Mouse (Mus musculus) cerebellum, postnatal 25 days (tissue): ENCODE measurements at regions not wholly inside any gene's neighbourhood (a gene's known extent, or its start where the extent isn't known, plus 50 kb on each side); places are given as distances from the start of the nearest gene placed in this dataset.

Experiments
- DNase-seq, 2 experiments: peaks; one replicate each; pipeline ENCODE4 v3.0.0; 2021; ENCODE audit warnings: mixed read lengths in 2 of 2

GRCm38 (mm10) chr5:42270286-42271076, 202.7 kb downstream of the Gm16223 start:
- no peak for DNase-seq

DNA sequence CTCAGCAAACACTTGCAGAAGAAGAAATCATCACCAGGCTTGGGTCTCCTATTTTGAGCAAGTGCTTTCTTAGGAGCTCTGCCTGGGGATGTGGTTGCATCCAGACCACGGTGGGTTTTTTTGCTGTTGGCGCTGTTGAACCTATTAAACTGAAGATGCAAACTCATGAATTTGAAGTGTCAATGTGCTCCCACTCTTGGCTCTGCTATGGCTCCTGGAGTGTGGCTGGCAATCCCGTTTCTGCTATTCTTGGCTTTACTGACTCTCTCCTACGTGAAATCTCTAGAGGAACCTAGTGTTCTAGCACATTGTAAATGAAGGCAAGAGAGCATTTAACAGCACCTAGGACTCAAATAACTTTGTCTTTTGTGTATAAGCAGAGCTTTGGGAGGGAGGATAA, 204.2 kb downstream of the Gm16223 start:
- DNase-seq: peak; percentile 57 to 65

DNA sequence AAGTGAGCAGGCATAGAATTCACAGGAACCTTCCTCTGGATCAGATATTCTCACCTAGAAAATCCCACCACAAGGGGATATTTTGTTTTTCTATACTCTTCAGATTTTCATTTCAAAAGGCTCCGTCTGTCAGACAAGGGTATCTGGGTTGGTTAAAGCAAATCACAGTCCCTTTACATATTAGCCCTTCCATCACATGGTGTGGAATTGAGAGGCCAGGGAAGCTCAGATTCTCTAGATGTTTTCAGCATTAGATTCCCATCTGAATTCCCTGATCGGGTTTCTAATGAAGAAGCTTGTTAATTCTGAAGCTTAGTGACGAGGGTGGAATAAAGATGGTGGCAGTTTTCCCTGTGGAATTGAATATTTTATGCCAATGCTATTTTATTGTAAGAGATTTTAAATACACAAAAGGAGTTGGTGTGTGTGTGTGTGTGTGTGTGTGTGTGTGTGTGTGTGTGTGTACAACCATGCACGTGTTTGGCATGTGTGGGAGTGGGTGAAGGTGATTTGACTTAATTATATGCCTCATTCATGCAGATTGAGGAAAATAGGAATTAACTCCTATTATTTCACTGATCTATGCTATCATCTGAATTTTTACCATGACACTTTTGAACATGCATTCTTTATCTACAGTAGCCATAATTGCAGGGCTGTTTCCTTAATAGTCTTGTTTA, 211.0 kb downstream of the Gm16223 start:
- no peak for DNase-seq
